Mouse (Mus musculus) C2C12 (cell line): ENCODE measurements around the gene Lmtk2.

Source experiments
- CTCF ChIP-seq: IDR thresholded peaks from one replicate; pipeline ENCODE4 v1.5.1; 2011; ENCODE audit not compliant: control insufficient read depth, insufficient read depth, insufficient read length
- FOSL1 ChIP-seq: IDR thresholded peaks from one replicate; pipeline ENCODE4 v1.8.0; 2011; ENCODE audit warnings: mild to moderate bottlenecking, low read length; ENCODE audit not compliant: poor library complexity, insufficient read depth, severe bottlenecking
- MAX ChIP-seq: IDR thresholded peaks from one replicate; pipeline ENCODE4 v1.6.1; 2011; ENCODE audit warnings: mild to moderate bottlenecking, control low read depth
- MYOD1 ChIP-seq: IDR thresholded peaks from one replicate; pipeline ENCODE4 v1.6.1; 2011; ENCODE audit warnings: low read depth; ENCODE audit not compliant: control insufficient read depth, insufficient read length
- USF1 ChIP-seq: IDR thresholded peaks from one replicate; pipeline ENCODE4 v1.6.1; 2011; ENCODE audit warnings: low read depth, mild to moderate bottlenecking, control low read depth, moderate library complexity

DNA sequence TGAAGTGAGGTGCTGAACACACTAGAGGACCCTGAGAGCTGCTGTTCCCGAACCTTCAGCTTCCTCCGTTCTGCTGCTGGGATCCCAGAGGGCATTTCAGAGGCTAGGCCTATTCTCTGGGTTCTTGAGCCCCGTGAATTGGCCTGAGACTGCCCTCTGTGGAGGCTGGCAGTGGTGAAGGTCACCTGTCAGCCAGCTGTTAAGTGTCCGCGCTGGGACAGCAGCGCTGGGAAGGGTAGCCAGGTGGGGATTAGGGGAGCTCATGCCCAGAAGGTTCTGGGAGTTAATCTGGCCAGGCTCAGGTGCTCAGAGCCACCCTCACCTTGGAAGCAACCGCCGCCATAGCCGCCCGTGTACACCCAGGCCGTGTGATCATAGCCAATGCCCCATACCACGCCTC is 104.1 kb downstream of the Lmtk2 start:
- TF ChIP-seq CTCF = no peak
- TF ChIP-seq USF1 = no peak
- no peak for TF ChIP-seq FOSL1
- no peak for TF ChIP-seq MAX
- no peak for TF ChIP-seq MYOD1
